Mouse (Mus musculus) spleen, embryonic (tissue): ENCODE measurements around the gene Rhox4a.
"Not testable (repeated sequence)": the region's sequence is repeated elsewhere in the genome, so short reads cannot be mapped to it uniquely, and the experiment has no call there.

Experiments
- CTCF ChIA-PET: fragments of 350-600 bp; sonication (Branson Sonifier 250); formaldehyde crosslinking; loops from one replicate; lab custom pipeline; 2022; lab: Charles Lee

Rhox4a gene

GRCm38 (mm10) chrX:37265038-37265437, at the start of gene Rhox4a:
Gene Rhox4a (plus strand): TSS chrX:37265338.
- CTCF ChIA-PET = not testable (repeated sequence)

- CTCF ChIA-PET = not testable (repeated sequence)
Observed at GRCm38 (mm10) chrX:37222158-37222557, 43.0 kb upstream of the Rhox4a start, which contains the start of gene Rhox1. Gene Rhox1 (minus strand): TSS chrX:37222258.

GRCm38 (mm10) chrX:37244676-37245075, 20.5 kb upstream of the Rhox4a start, which contains the start of gene Rhox2a:
Gene Rhox2a (plus strand): TSS chrX:37244976.
- CTCF ChIA-PET = not testable (repeated sequence)

GRCm38 (mm10) chrX:37249619-37250018, 15.5 kb upstream of the Rhox4a start, which contains the start of gene Rhox3a:
Gene Rhox3a (plus strand): TSS chrX:37249919.
- CTCF ChIA-PET = not testable (repeated sequence)
